Mouse (Mus musculus) thymus, adult 18-20 months (tissue): Measurements from ENCODE around the gene Oxgr1.
"Not testable (repeated sequence)": the region's sequence is repeated elsewhere in the genome, so short reads cannot be mapped to it uniquely, and the experiment has no call there.

Experiments
- DNase-seq, 2 experiments: peaks; one replicate each; pipeline ENCODE4 v3.0.0; 2022; ENCODE audit warnings: mixed read lengths in 2 of 2

Oxgr1 gene

GRCm38 (mm10) chr14:120042187-120042820 lies at the start of gene Oxgr1:
Gene Oxgr1, minus strand, starts transcription at chr14:120042435.
- no peak for DNase-seq

- no peak for DNase-seq
Observed at GRCm38 (mm10) chr14:120090401-120090800, 48.2 kb upstream of the Oxgr1 start.

GRCm38 (mm10) chr14:120089649-120090360 lies 47.6 kb upstream of the Oxgr1 start:
- no peak for DNase-seq

- no peak for DNase-seq
Observed at GRCm38 (mm10) chr14:120089006-120089648, 46.9 kb upstream of the Oxgr1 start.

GRCm38 (mm10) chr14:120084084-120084667 lies 41.9 kb upstream of the Oxgr1 start:
- no peak for DNase-seq

GRCm38 (mm10) chr14:120076192-120076591 lies 34.0 kb upstream of the Oxgr1 start:
- no peak for DNase-seq

- DNase-seq: no peak
Observed at GRCm38 (mm10) chr14:120075746-120076145, 33.5 kb upstream of the Oxgr1 start.

GRCm38 (mm10) chr14:120074231-120074630 lies 32.0 kb upstream of the Oxgr1 start:
- no peak for DNase-seq

GRCm38 (mm10) chr14:120061096-120061495 lies 18.9 kb upstream of the Oxgr1 start:
- DNase-seq: no peak

GRCm38 (mm10) chr14:120033454-120033853 lies 8.8 kb downstream of the Oxgr1 start:
- no peak for DNase-seq

- no peak for DNase-seq
Observed at GRCm38 (mm10) chr14:120019948-120020347, 22.3 kb downstream of the Oxgr1 start.

- no peak for DNase-seq
Observed at GRCm38 (mm10) chr14:120009969-120010872, 32.0 kb downstream of the Oxgr1 start.

GRCm38 (mm10) chr14:120005153-120005552 lies 37.1 kb downstream of the Oxgr1 start:
- DNase-seq: no peak

GRCm38 (mm10) chr14:120003661-120004060 lies 38.6 kb downstream of the Oxgr1 start:
- no peak for DNase-seq

GRCm38 (mm10) chr14:120002673-120003072 lies 39.6 kb downstream of the Oxgr1 start:
- no peak for DNase-seq

- no peak for DNase-seq
Observed at GRCm38 (mm10) chr14:119989651-119990050, 52.6 kb downstream of the Oxgr1 start.

- no peak for DNase-seq
Observed at GRCm38 (mm10) chr14:119988937-119989645, 53.1 kb downstream of the Oxgr1 start.

- no peak for DNase-seq
Observed at GRCm38 (mm10) chr14:119987257-119987656, 55.0 kb downstream of the Oxgr1 start.

GRCm38 (mm10) chr14:119986778-119987177 lies 55.5 kb downstream of the Oxgr1 start:
- no peak for DNase-seq

- not testable (repeated sequence) for DNase-seq
Observed at GRCm38 (mm10) chr14:119986351-119986750, 55.9 kb downstream of the Oxgr1 start.

- no peak for DNase-seq
Observed at GRCm38 (mm10) chr14:119981314-119981713, 60.9 kb downstream of the Oxgr1 start.
